Mouse (Mus musculus): Measurements from ENCODE around the gene Dnlz. TPM values are rescaled to one million over a fixed set of nuclear protein-coding genes. Genes with fewer than 3 reads are reported as not detected.
A peak's percentile ranks its signal among the peaks of the same experiment; 100 is the strongest.

Gene Dnlz
- polyA plus RNA-seq, 1 experiment from 2014 or later: 15.1 TPM

DNA sequence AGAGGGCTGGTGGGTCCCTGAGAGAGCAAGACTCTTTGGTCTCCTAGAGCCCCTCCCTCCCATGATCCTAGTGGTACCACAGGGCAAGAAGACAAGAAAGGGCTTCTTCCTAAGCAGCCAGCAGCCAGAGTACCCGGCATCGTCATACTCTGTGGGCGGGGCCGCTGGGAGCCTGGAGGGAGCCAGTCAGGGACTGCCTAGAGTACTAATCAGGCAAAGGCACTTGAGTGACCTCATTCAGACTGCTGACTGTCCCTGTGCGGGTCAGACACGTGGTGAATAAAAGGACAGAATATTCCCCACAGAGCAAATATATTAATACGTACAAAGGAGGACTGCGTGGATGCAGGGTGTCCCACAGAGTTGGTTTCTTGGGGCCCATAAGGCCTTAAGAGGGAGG, 22.5 kb downstream of the Dnlz start:
- Histone ChIP-seq H3K27me3 (ENCODE audit: control insufficient read depth, insufficient read depth, low read length) (no peaks in the 10 kb centered on the region), H3K27ac (replicated peaks) (no peak overlapping the region), H3K9me3 (ENCODE audit: control insufficient read depth, low read length) (no peaks in the 10 kb centered on the region), H3K4me3 (ENCODE audit: low read depth, low read length) (no peak overlapping the region), H3K9ac (ENCODE audit: low read length) (no peak overlapping the region), H3K4me2 (replicated peaks; ENCODE audit: low read depth) (no peak overlapping the region), H3K4me1 (replicated peaks; ENCODE audit: control insufficient read depth, insufficient read depth) (no peaks in the 10 kb centered on the region), H3K36me3 (ENCODE audit: control insufficient read depth, insufficient read depth, low read length) (peaks cover 9% of the 10 kb centered on the region; the same call in 1 of the 2 replicates)
- ATAC-seq (ENCODE audit: low FRiP score, low TSS enrichment) (peak; percentile 81), DNase-seq (ENCODE audit: low spot score) (peak; percentile 77)
- WGBS: 59% methylated on average over 8 of the region's 8 CpGs
- TF ChIP-seq CTCF (IDR thresholded peaks at IDR 0.05; ENCODE audit: low read depth) (no peak), EP300 (optimal IDR thresholded peaks at IDR 0.05) (no peak)

GRCm38 (mm10) chr2:26327852-26328251, 24.1 kb downstream of the Dnlz start:
- Histone ChIP-seq H3K4me2 (replicated peaks; ENCODE audit: low read depth) (no peak overlapping the region), H3K27me3 (ENCODE audit: control insufficient read depth, insufficient read depth, low read length) (no peaks in the 10 kb centered on the region), H3K9ac (ENCODE audit: low read length) (no peak overlapping the region), H3K4me3 (ENCODE audit: low read depth, low read length) (no peak overlapping the region), H3K36me3 (ENCODE audit: control insufficient read depth, insufficient read depth, low read length) (peaks cover 13% of the 10 kb centered on the region; the same call in 1 of the 2 replicates), H3K9me3 (ENCODE audit: control insufficient read depth, low read length) (no peaks in the 10 kb centered on the region), H3K4me1 (replicated peaks; ENCODE audit: control insufficient read depth, insufficient read depth) (no peaks in the 10 kb centered on the region), H3K27ac (replicated peaks) (no peak overlapping the region)
- WGBS: 78% methylated on average over 4 of the region's 4 CpGs
- ATAC-seq (ENCODE audit: low FRiP score, low TSS enrichment): no peak
- no peak for TF ChIP-seq EP300 (optimal IDR thresholded peaks at IDR 0.05)
- TF ChIP-seq CTCF (IDR thresholded peaks at IDR 0.05; ENCODE audit: low read depth): no peak
- no peak for DNase-seq (ENCODE audit: low spot score)

- TF ChIP-seq EP300 (optimal IDR thresholded peaks at IDR 0.05): no peak
- peak; percentile 98 for TF ChIP-seq CTCF (IDR thresholded peaks at IDR 0.05; ENCODE audit: low read depth)
These were observed 26.3 kb downstream of the Dnlz start for GRCm38 (mm10) chr2:26325386-26326181.

DNA sequence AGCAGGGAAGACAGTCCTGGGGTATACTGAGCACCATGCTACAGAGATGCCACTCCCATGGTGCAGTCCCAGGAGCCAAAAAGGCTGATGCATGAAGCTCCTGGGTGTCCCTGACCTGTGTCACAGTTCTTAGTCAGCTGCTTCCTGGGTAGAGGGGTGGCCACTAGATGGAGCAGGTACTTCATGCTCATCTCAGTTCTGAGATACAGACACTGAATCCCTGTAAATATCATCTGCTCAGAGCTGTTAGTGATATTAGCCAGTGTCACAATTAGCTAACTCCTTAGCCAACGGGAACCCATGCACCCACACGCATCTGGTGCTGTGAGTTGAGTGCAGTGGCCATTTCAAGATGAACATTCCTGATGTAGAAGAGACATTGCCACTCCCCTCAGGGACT, 27.0 kb downstream of the Dnlz start:
- 75% methylated on average over 2 of the region's 2 CpGs for WGBS
- Histone ChIP-seq H3K36me3 (ENCODE audit: control insufficient read depth, insufficient read depth, low read length) (peaks cover 8% of the 10 kb centered on the region; the same call in 1 of the 2 replicates), H3K27ac (replicated peaks) (no peak overlapping the region), H3K4me3 (ENCODE audit: low read depth, low read length) (no peak overlapping the region), H3K4me2 (replicated peaks; ENCODE audit: low read depth) (no peak overlapping the region), H3K27me3 (ENCODE audit: control insufficient read depth, insufficient read depth, low read length) (no peaks in the 10 kb centered on the region), H3K4me1 (replicated peaks; ENCODE audit: control insufficient read depth, insufficient read depth) (no peaks in the 10 kb centered on the region), H3K9me3 (ENCODE audit: control insufficient read depth, low read length) (no peaks in the 10 kb centered on the region), H3K9ac (ENCODE audit: low read length) (no peak overlapping the region)
- TF ChIP-seq CTCF (IDR thresholded peaks at IDR 0.05; ENCODE audit: low read depth) (peak; percentile 74), EP300 (optimal IDR thresholded peaks at IDR 0.05) (no peak)
- DNase-seq (ENCODE audit: low spot score) (no peak), ATAC-seq (ENCODE audit: low FRiP score, low TSS enrichment) (no peak)

More at GRCm38 (mm10) chr2:26325386-26326181, 26.3 kb downstream of the Dnlz start:
- Histone ChIP-seq H3K4me2 (replicated peaks; ENCODE audit: low read depth) (no peak overlapping the region), H3K27ac (replicated peaks) (no peak overlapping the region), H3K9me3 (ENCODE audit: control insufficient read depth, low read length) (no peaks in the 10 kb centered on the region), H3K4me3 (ENCODE audit: low read depth, low read length) (no peak overlapping the region), H3K27me3 (ENCODE audit: control insufficient read depth, insufficient read depth, low read length) (no peaks in the 10 kb centered on the region), H3K4me1 (replicated peaks; ENCODE audit: control insufficient read depth, insufficient read depth) (no peaks in the 10 kb centered on the region), H3K9ac (ENCODE audit: low read length) (no peak overlapping the region), H3K36me3 (ENCODE audit: control insufficient read depth, insufficient read depth, low read length) (peaks cover 8% of the 10 kb centered on the region; the same call in 1 of the 2 replicates)
- WGBS: 61% methylated on average over 15 of the region's 15 CpGs
- ATAC-seq (ENCODE audit: low FRiP score, low TSS enrichment) (peak; percentile 90), DNase-seq (ENCODE audit: low spot score) (peak; percentile 87)

- H3K4me1 ChIP-seq (replicated peaks; ENCODE audit: control insufficient read depth, insufficient read depth): no peaks in the 10 kb centered on the region
- H3K36me3 ChIP-seq (ENCODE audit: control insufficient read depth, insufficient read depth, low read length): peaks cover 8% of the 10 kb centered on the region; the same call in 1 of the 2 replicates
- ATAC-seq (ENCODE audit: low FRiP score, low TSS enrichment): no peak
- H3K4me3 ChIP-seq (ENCODE audit: low read depth, low read length): no peak overlapping the region
- WGBS: 90% methylated on average over 13 of the region's 13 CpGs
- no peak overlapping the region for H3K9ac ChIP-seq (ENCODE audit: low read length)
- no peak overlapping the region for H3K4me2 ChIP-seq (replicated peaks; ENCODE audit: low read depth)
- no peaks in the 10 kb centered on the region for H3K27me3 ChIP-seq (ENCODE audit: control insufficient read depth, insufficient read depth, low read length)
- DNase-seq (ENCODE audit: low spot score): no peak
- no peaks in the 10 kb centered on the region for H3K9me3 ChIP-seq (ENCODE audit: control insufficient read depth, low read length)
- TF ChIP-seq CTCF (IDR thresholded peaks at IDR 0.05; ENCODE audit: low read depth) (no peak), EP300 (optimal IDR thresholded peaks at IDR 0.05) (no peak)
- no peak overlapping the region for H3K27ac ChIP-seq (replicated peaks)
These were observed 28.2 kb downstream of the Dnlz start for GRCm38 (mm10) chr2:26323589-26324325.
